Mouse (Mus musculus) kidney, adult 2 months (tissue): ENCODE results near the gene Opn5. TPM values are rescaled to one million over a fixed set of nuclear protein-coding genes. Genes with fewer than 3 reads are reported as not detected.

Experiments used
- DNase-seq: peaks from one replicate; pipeline ENCODE4 v3.0.0; 2021
- H3K27ac ChIP-seq: fragments of 200-500 bp; 2 replicates; pipeline ENCODE4 v1.5.1; 2012; ENCODE audit warnings: low read depth, low read length, control low read depth, inconsistent platforms; ENCODE audit not compliant: insufficient read depth
- H3K27me3 ChIP-seq: fragments of 200-500 bp; replicated peaks from 2 replicates; pipeline ENCODE4 v1.6.1; 2012; ENCODE audit warnings: mild to moderate bottlenecking, moderate library complexity, low read length, inconsistent platforms; ENCODE audit not compliant: control insufficient read depth, insufficient read depth
- H3K36me3 ChIP-seq: fragments of 200-500 bp; 2 replicates; pipeline ENCODE4 v1.6.1; 2012; ENCODE audit warnings: mild to moderate bottlenecking, moderate library complexity, low read length, inconsistent platforms; ENCODE audit not compliant: control insufficient read depth, insufficient read depth
- H3K4me1 ChIP-seq: fragments of 200-500 bp; 2 replicates; pipeline ENCODE4 v1.6.1; 2011; ENCODE audit warnings: low read length; ENCODE audit not compliant: control insufficient read depth, insufficient read depth
- H3K4me3 ChIP-seq: fragments of 200-500 bp; 2 replicates; pipeline ENCODE4 v1.5.1; 2011; ENCODE audit warnings: mild to moderate bottlenecking, low read depth, low read length, control low read depth; ENCODE audit not compliant: insufficient read depth
- CTCF ChIP-seq: fragments of 200-500 bp; conservative IDR thresholded peaks from 2 replicates; pipeline ENCODE4 v1.5.1; 2011; ENCODE audit warnings: low read depth, mild to moderate bottlenecking, control low read depth, low read length, moderate library complexity, mixed read lengths; ENCODE audit not compliant: insufficient read depth, insufficient read length
- POLR2A ChIP-seq: fragments of 200-500 bp; IDR thresholded peaks from one replicate; pipeline ENCODE4 v1.6.1; 2011; ENCODE audit warnings: low read depth, low read length, control low read depth
- WGBS: fragments of 180-500 bp; shearing (Covaris S2); methylation state at CpG from one replicate; pipeline ENCODE4 v1.1.7; 2018; 5-methylcytosine and 5-hydroxymethylcytosine counted together
- polyA plus RNA-seq: library from polyadenylated mRNA; depleted of rRNA; stranded (reverse); fragments of >200 nt; gene quantifications from 2 replicates; pipeline ENCODE4 v1.2.3, GENCODE M21; 2012

Opn5 gene
- polyA plus RNA-seq, 1 experiment = not detected

GRCm38 (mm10) chr17:42602829-42603784 lies 8.1 kb downstream of the Opn5 start:
- Histone ChIP-seq H3K4me3 (no peak overlapping the region), H3K27ac (no peak overlapping the region), H3K27me3 (no peaks in the 10 kb centered on the region), H3K36me3 (no peaks in the 10 kb centered on the region), H3K4me1 (no peaks in the 10 kb centered on the region)
- 26% methylated on average over 15 of the region's 15 CpGs for WGBS
- DNase-seq = peak; percentile 68
- peak; percentile 96 for TF ChIP-seq CTCF
- no peak for TF ChIP-seq POLR2A

DNA sequence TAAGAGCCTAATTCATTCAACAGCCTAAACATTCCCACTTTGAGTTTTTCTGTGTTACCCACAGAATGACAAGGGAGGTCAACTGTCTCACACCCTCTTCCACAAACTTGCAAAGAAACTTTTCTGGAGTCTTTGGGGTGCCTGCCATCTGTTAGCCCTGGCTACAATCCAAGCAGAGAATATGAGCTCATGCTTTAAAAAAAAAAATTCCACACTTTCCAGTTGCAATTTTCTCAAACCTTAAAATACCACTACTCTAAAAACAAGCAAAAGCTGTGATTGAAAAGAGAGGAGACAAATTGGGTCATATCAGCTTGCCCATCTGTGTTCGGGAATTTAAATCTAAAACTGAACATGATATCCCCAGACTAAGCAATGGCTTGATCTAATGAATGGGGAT lies 24.7 kb downstream of the Opn5 start:
- no peaks in the 10 kb centered on the region for H3K36me3 ChIP-seq
- WGBS = 78% methylated on average over 1 of the region's 1 CpGs
- no peak for DNase-seq
- H3K4me3 ChIP-seq = no peak overlapping the region
- H3K27me3 ChIP-seq = no peaks in the 10 kb centered on the region
- no peaks in the 10 kb centered on the region; the same call in 1 of the 2 replicates for H3K4me1 ChIP-seq
- no peak for TF ChIP-seq CTCF
- no peak for TF ChIP-seq POLR2A
- H3K27ac ChIP-seq = no peak overlapping the region

GRCm38 (mm10) chr17:42583029-42583331 lies 28.2 kb downstream of the Opn5 start:
- no peak for TF ChIP-seq POLR2A
- TF ChIP-seq CTCF = no peak
- WGBS = 95% methylated on average over 2 of the region's 2 CpGs

DNA sequence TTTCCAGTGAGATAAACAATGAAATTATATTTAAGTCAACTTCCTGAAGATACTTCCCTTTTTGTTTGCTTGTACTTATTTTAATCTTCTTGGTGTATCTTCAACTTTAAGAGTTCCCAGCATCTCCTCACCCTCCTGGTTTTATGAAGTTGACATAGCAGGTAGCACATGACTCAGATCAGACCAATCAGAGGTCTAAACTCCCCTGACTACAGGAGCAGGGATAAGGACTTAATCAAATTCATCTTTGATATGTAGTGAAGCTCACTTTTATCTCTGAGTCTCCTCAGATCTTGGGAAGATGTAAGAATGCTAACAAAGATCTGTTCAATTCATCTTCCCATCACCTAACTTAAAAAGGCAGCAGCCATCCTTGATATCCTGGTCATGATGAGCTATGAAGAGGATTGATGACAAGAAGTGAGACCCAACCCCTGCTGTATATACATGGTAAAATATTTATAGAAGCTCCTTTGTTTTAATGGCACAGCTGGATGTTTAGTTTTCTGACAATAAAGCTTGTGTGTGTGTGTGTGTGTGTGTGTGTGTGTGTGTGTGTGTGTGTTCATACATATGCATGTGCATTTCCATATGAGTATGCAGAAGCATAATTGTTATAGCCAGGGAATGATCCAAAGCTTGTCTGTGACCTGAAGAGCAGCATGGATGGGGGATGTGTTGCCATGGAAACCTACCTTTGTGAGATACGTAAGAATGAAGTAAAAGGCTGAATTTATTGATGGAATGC lies 28.7 kb downstream of the Opn5 start:
- WGBS = 83% methylated on average over 1 of the region's 1 CpGs
- no peaks in the 10 kb centered on the region for H3K27me3 ChIP-seq
- DNase-seq = no peak

More at GRCm38 (mm10) chr17:42583029-42583331, 28.2 kb downstream of the Opn5 start:
- no peaks in the 10 kb centered on the region for H3K36me3 ChIP-seq
- H3K27ac ChIP-seq = no peak overlapping the region
- no peaks in the 10 kb centered on the region; the same call in 1 of the 2 replicates for H3K4me1 ChIP-seq
- H3K4me3 ChIP-seq = no peak overlapping the region
- no peak for DNase-seq
- no peaks in the 10 kb centered on the region for H3K27me3 ChIP-seq

DNA sequence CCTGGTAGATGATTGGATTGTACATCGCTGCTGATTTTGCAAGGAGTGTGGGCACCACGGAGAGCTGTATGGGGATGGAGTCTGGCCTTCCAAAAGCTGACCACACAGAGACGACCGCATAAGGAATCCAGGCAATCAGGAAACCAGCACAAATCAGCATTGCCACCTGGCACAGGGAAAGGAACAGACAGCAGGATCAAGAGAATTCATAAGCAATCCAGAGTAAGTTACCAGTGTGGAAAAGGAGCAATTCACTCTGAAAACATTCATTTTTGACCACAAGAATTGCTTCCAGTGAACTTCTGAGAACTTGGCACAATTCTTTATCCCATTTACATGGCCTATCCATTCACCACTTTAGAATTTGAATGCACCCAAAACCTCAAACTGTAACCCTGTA lies 30.6 kb downstream of the Opn5 start:
- H3K4me1 ChIP-seq = peaks cover 5% of the 10 kb centered on the region; the same call in 1 of the 2 replicates
- no peaks in the 10 kb centered on the region for H3K36me3 ChIP-seq
- H3K27ac ChIP-seq = no peak overlapping the region
- no peak for DNase-seq
- H3K4me3 ChIP-seq = no peak overlapping the region
- no peak for TF ChIP-seq POLR2A
- TF ChIP-seq CTCF = no peak
- WGBS = 78% methylated on average over 4 of the region's 4 CpGs
- no peaks in the 10 kb centered on the region for H3K27me3 ChIP-seq

More for the DNA sequence above, 28.7 kb downstream of the Opn5 start:
- TF ChIP-seq CTCF = no peak
- TF ChIP-seq POLR2A = no peak
- H3K36me3 ChIP-seq = no peaks in the 10 kb centered on the region
- no peak overlapping the region for H3K4me3 ChIP-seq
- H3K27ac ChIP-seq = no peak overlapping the region
- no peaks in the 10 kb centered on the region; the same call in 1 of the 2 replicates for H3K4me1 ChIP-seq

GRCm38 (mm10) chr17:42580196-42580595 lies 31.0 kb downstream of the Opn5 start:
- peaks cover 5% of the 10 kb centered on the region; the same call in 1 of the 2 replicates for H3K4me1 ChIP-seq
- DNase-seq = no peak
- H3K4me3 ChIP-seq = no peak overlapping the region
- H3K36me3 ChIP-seq = no peaks in the 10 kb centered on the region
- WGBS = 63% methylated on average over 3 of the region's 3 CpGs
- TF ChIP-seq POLR2A (no peak), CTCF (no peak)
- H3K27me3 ChIP-seq = no peaks in the 10 kb centered on the region
- H3K27ac ChIP-seq = no peak overlapping the region
